In genomic region chr7:25296945-25297453, GRCm38 (mm10) we compare ENCODE assay signal across 9 mouse cellular contexts. TPM values are rescaled to one million over a fixed set of nuclear protein-coding genes. Genes with fewer than 3 reads are reported as not detected.
DNase-seq lines count a peak whose midpoint lies in the region; ATAC-seq and TF ChIP-seq lines count a peak whose summit lies in the region.
"Had no signal": no experiment of that assay in that cellular context is flagged by ENCODE, and none has a peak within 500 bp of the region (broad histone marks: within the 10 kb centered on the region; RNA-seq: fewer than 3 reads in every experiment).

No protein-coding gene starts in this region.

- no peaks in the 10 kb centered on the region for H3K4me1 ChIP-seq in hindbrain, embryonic 11.5 days (replicated peaks; ENCODE audit: control insufficient read depth, insufficient read depth, low read length)
- H3K4me1 ChIP-seq in lung, postnatal 0 days (ENCODE audit: insufficient read depth, low read depth, low read length): 0 out of 2 replicates have a peak, but pooled peaks cover 3% of the 10 kb centered on the region

- DNase-seq in adrenal gland, postnatal 10 days: peak; percentile 62
- DNase-seq in adrenal gland, adult 8-10 months: no peak
- DNase-seq in urinary bladder, adult 2 months (ENCODE audit: low spot score): peak; percentile 26
- DNase-seq in urinary bladder, postnatal 36 days (ENCODE audit: low spot score in 2 of 2): no peak
- peak; percentile 64 for DNase-seq in hindbrain, embryonic 11.5 days (ENCODE audit: low spot score)
- peak; percentile 34 for DNase-seq in lung, postnatal 0 days (ENCODE audit: low spot score)
- peak; percentile 64 to 80 for DNase-seq in spleen, postnatal 4 days (ENCODE audit: low spot score in 2 of 2)
- DNase-seq in cerebellum, adult 11-12 months: no peak

- peak overlapping the region; percentile 85 for H3K9ac ChIP-seq in hindbrain, embryonic 11.5 days (ENCODE audit: low read depth, low read length)
- peak overlapping the region; percentile 55 for H3K9ac ChIP-seq in lung, postnatal 0 days (replicated peaks; ENCODE audit: low read depth)

- H3K4me2 ChIP-seq in hindbrain, embryonic 11.5 days (replicated peaks; ENCODE audit: low read depth, low read length): peak overlapping the region; percentile 75
- peak overlapping the region; percentile 97 for H3K4me2 ChIP-seq in lung, postnatal 0 days (replicated peaks; ENCODE audit: low read depth, low read length)

- no peaks in the 10 kb centered on the region for H3K9me3 ChIP-seq in hindbrain, embryonic 11.5 days (ENCODE audit: control insufficient read depth, low read length)
- no peaks in the 10 kb centered on the region for H3K9me3 ChIP-seq in lung, postnatal 0 days (ENCODE audit: low read length)

- under 1% methylated on average over 21 of the region's 21 CpGs for WGBS in hindbrain, embryonic 11.5 days
- under 1% methylated on average over 21 of the region's 21 CpGs for WGBS in lung, postnatal 0 days

- H3K27me3 ChIP-seq in hindbrain, embryonic 11.5 days (ENCODE audit: control insufficient read depth, insufficient read depth, low read length): no peaks in the 10 kb centered on the region
- H3K27me3 ChIP-seq in lung, postnatal 0 days (replicated peaks; ENCODE audit: insufficient read depth, low read length): no peaks in the 10 kb centered on the region

- TF ChIP-seq CTCF in lung, postnatal 0 days (IDR thresholded peaks at IDR 0.05): no peak

- TF ChIP-seq EP300 in lung, postnatal 0 days (IDR thresholded peaks at IDR 0.05): no peak

- peak overlapping the region; percentile 78 for H3K4me3 ChIP-seq in hindbrain, embryonic 11.5 days (ENCODE audit: low read depth, low read length)
- peak overlapping the region; percentile 64 for H3K4me3 ChIP-seq in lung, postnatal 0 days (ENCODE audit: low read depth, low read length)

- peaks cover 11% of the 10 kb centered on the region for H3K36me3 ChIP-seq in hindbrain, embryonic 11.5 days (ENCODE audit: control insufficient read depth, insufficient read depth, low read length)
- H3K36me3 ChIP-seq in lung, postnatal 0 days (ENCODE audit: insufficient read depth, low read length): peaks cover 10% of the 10 kb centered on the region; the same call in 1 of the 2 replicates

- H3K27ac ChIP-seq in hindbrain, embryonic 11.5 days (ENCODE audit: low read depth, low read length): peak overlapping the region; percentile 87
- H3K27ac ChIP-seq in lung, postnatal 0 days (ENCODE audit: low read length): peak overlapping the region; percentile 84

- no peak for ATAC-seq in hindbrain, embryonic 11.5 days (ENCODE audit: low FRiP score)
- ATAC-seq in lung, postnatal 0 days: peak; percentile 18

RNA-seq across cellular contexts. Expression of gene Pafah1b3, which starts 0.8 kb away (rescaled TPM):
- total RNA-seq in adrenal gland, postnatal 10 days (2021): 10 to 100 TPM; 38.1 to 39.7 TPM
- 10 to 100 TPM; 34.0 to 48.5 (median 42.5) TPM for total RNA-seq in adrenal gland, adult 8-10 months (2022)
- polyA plus RNA-seq in urinary bladder, adult 2 months (2012; rRNA removed): 40.1 and 48.5 TPM in 2 replicates
- 335 and 344 TPM in 2 replicates for polyA plus RNA-seq in hindbrain, embryonic 11.5 days (2014; fragmentation: Nextera tagmentation; extraction: Ambion mirVana)
- polyA plus RNA-seq in lung, postnatal 0 days (2015; fragmentation: Nextera tagmentation; extraction: Ambion mirVana): 83.8 and 87.1 TPM in 2 replicates

RNA-seq across cellular contexts. Expression of gene Prr19, which starts 4.2 kb away (rescaled TPM):
- not detected for total RNA-seq in adrenal gland, postnatal 10 days (2021)
- total RNA-seq in adrenal gland, adult 8-10 months (2022): not detected
- polyA plus RNA-seq in urinary bladder, adult 2 months (2012; rRNA removed): 0.06 TPM in 1 of 2 replicates, not detected in the other
- polyA plus RNA-seq in hindbrain, embryonic 11.5 days (2014; fragmentation: Nextera tagmentation; extraction: Ambion mirVana): 0.86 and 1.3 TPM in 2 replicates
- polyA plus RNA-seq in lung, postnatal 0 days (2015; fragmentation: Nextera tagmentation; extraction: Ambion mirVana): not detected in 2 replicates
- polyA plus RNA-seq: large intestine, adult 2 months had no signal

RNA-seq across cellular contexts. Expression of gene Tmem145, which starts 8.9 kb away (rescaled TPM):
- 1 to 10 TPM; 1.1 to 2.2 TPM for total RNA-seq in adrenal gland, postnatal 10 days (2021)
- total RNA-seq in adrenal gland, adult 8-10 months (2022): 1 to 10 TPM; 1.8 to 4.8 (median 4.5) TPM
- 0.06 and 0.11 TPM in 2 replicates for polyA plus RNA-seq in urinary bladder, adult 2 months (2012; rRNA removed)
- polyA plus RNA-seq in hindbrain, embryonic 11.5 days (2014; fragmentation: Nextera tagmentation; extraction: Ambion mirVana): 9.9 and 10.6 TPM in 2 replicates
- 0.08 TPM in 1 of 2 replicates, not detected in the other for polyA plus RNA-seq in lung, postnatal 0 days (2015; fragmentation: Nextera tagmentation; extraction: Ambion mirVana)

RNA-seq across cellular contexts. Expression of gene Megf8, which starts 20.0 kb away (rescaled TPM):
- total RNA-seq in adrenal gland, postnatal 10 days (2021): 10 to 100 TPM; 31.1 to 41.0 TPM
- 10 to 100 TPM; 62.4 to 82.4 (median 71.7) TPM for total RNA-seq in adrenal gland, adult 8-10 months (2022)
- 21.5 and 28.4 TPM in 2 replicates for polyA plus RNA-seq in urinary bladder, adult 2 months (2012; rRNA removed)
- 10.9 and 11.3 TPM in 2 replicates for polyA plus RNA-seq in hindbrain, embryonic 11.5 days (2014; fragmentation: Nextera tagmentation; extraction: Ambion mirVana)
- polyA plus RNA-seq in lung, postnatal 0 days (2015; fragmentation: Nextera tagmentation; extraction: Ambion mirVana): 5.6 and 6.3 TPM in 2 replicates

RNA-seq across cellular contexts. Expression of gene Cic, which starts 29.5 kb away (rescaled TPM):
- 100 to 1,000 TPM in 1 of 2 experiments, 10 to 100 TPM in 1; 92.7 to 116 TPM for total RNA-seq in adrenal gland, postnatal 10 days (2021)
- total RNA-seq in adrenal gland, adult 8-10 months (2022): 100 to 1,000 TPM; 118 to 195 (median 151) TPM
- polyA plus RNA-seq in urinary bladder, adult 2 months (2012; rRNA removed): 30.8 and 58.8 TPM in 2 replicates
- polyA plus RNA-seq in hindbrain, embryonic 11.5 days (2014; fragmentation: Nextera tagmentation; extraction: Ambion mirVana): 25.4 and 39.0 TPM in 2 replicates
- polyA plus RNA-seq in lung, postnatal 0 days (2015; fragmentation: Nextera tagmentation; extraction: Ambion mirVana): 26.5 and 31.9 TPM in 2 replicates

Comparison
In these comparisons a context has a peak if more than half of its experiments do, and no peak if none do; other contexts are left out.
1. DNase-seq: peak in adrenal gland, postnatal 10 days (single experiment), urinary bladder, adult 2 months (single experiment), hindbrain, embryonic 11.5 days (single experiment), lung, postnatal 0 days (single experiment) and spleen, postnatal 4 days (2 of 2); none in adrenal gland, adult 8-10 months (single experiment), urinary bladder, postnatal 36 days (0 of 2) and cerebellum, adult 11-12 months (single experiment).